Mouse (Mus musculus) heart, adult 9 months (tissue): ENCODE results near the gene Frzb.
"Not testable (repeated sequence)": the region's sequence is repeated elsewhere in the genome, so short reads cannot be mapped to it uniquely, and the experiment has no call there.

Experiments used
- DNase-seq, 2 experiments: peaks; one replicate each; pipeline ENCODE4 v3.0.0; 2022; ENCODE audit warnings: low spot score in 2 of 2

Gene Frzb

DNA sequence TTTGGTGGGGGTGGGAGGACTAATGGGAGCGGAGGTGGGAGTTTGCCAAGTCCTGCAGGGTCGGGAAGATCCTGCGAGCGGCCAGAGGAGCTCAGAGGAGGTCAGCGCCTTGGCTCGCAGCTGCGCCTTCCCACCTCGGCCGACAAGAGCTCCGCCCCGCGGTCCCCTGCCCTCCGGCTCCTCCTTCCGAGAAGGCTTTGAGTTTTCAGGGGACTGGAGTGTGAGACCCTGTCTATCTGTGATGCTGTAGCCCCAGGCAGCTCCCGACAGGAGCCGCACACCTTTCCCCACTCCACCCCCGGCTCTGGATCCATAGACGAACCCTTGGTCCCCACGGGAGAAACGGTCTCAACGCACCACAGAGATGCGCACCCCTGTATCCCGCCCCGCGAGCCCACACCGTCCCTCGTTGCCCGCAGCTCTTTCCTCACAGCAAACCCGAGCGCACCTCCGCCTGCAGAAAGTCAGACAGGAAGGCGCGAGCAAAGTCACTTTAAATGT, at the start of gene Frzb:
TSS of gene Frzb (minus strand) at position 335 of the 501 bp plus-strand sequence.
- peak; percentile 53 to 57 for DNase-seq

DNA sequence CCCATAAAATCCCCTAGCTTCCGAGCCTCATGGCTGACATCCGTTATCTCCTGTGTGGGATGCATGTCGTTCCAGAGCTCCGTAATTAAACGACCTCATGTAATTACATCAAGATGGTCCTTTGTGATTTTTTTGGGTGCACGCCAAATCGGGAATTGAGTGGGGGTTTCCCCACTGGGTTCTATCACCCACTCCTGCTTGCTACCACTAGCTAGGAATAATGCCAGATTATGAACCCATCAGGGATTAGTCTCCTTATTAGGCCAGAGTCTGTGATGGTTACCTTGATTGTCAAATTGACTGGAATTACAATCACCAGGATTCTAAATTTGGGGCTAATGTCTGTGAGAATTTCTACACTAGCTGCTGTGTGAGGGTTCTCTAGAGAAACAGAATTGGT, 47.9 kb upstream of the Frzb start:
- not testable (repeated sequence) for DNase-seq

DNA sequence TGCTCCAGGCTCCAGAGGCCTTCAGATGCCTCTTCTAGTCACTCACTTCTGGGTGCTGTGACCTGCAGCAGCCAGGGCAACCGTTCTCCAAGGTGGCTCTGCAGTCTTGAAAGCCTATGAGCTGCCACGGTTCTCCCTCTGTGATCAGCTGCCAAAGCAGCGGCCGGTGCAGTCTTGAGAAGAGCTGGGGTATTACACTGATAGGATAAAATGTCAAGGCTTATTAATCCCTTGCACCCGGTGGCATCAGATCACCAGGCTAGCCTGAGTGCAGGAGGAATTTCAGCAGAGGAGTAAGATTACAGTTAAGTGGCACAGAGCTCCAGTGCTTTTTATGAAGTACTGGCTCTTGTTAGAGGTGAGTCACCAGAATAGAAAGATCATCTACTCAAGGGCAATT, 39.4 kb upstream of the Frzb start:
- peak in 1 of 2 experiments; percentile 9 for DNase-seq

DNA sequence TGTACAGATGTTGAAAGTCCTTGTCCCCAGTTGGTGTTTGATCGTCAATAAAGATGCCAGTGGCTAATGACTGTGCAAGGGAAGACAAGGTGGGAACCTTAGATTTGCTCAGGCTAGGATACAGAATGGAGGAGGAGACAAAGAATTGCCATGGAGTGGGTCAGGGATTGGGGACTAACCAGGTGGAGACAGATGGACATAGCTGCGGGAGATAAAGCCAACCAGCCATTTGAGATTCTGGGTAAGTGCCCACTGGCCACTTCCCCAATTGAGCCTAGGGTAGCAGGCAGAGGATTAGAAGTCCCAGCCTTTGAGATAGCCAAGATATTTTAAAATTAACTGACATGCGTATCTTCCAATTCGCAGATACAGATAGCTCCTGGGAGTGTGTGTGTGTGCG, 37.5 kb upstream of the Frzb start:
- no peak for DNase-seq

DNA sequence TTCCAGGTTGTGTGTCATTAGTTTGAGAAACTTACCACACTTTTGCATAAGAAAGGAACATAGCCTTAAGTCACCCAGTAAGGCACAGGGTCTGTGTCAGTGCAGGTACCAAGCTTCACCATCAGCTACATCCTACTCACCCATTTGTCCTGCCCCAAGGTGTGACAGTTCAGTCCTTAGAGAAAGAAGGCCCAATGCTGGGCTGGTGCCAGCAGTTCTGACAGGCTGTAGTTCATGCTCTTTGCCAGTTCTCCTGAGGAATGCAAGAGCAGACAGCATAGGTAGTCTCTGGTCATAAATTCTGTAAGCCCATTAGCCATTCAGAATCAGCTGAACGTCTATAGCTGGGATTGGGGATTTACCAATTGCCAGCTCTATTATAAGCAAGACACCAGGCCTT, 28.4 kb upstream of the Frzb start:
- DNase-seq = no peak

DNA sequence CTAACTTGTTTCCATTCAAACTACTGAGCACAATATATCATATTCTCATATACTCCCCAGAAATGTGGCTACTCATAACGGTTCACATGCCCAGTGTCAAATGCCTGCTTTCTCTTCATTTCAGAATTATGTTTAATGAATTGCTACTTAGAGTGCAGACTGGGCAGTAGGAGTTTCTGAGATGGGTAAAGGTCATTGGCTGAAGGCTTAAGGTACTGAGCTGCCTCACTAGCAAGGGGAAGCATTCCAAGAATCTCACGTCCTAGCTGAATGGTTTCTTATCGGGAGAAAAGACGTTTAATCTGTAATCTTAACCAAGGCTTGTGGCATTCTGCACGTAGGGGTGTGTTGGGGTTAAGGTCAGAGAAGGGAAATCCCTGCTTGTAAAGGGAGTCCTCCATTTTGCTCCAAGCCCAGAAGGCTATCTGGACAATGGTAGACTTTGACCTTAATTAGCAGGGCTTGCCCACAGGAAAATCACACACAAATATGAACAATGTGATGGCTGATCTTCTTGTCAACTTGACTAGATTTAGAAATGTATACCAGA, 26.9 kb upstream of the Frzb start:
- no peak for DNase-seq

DNA sequence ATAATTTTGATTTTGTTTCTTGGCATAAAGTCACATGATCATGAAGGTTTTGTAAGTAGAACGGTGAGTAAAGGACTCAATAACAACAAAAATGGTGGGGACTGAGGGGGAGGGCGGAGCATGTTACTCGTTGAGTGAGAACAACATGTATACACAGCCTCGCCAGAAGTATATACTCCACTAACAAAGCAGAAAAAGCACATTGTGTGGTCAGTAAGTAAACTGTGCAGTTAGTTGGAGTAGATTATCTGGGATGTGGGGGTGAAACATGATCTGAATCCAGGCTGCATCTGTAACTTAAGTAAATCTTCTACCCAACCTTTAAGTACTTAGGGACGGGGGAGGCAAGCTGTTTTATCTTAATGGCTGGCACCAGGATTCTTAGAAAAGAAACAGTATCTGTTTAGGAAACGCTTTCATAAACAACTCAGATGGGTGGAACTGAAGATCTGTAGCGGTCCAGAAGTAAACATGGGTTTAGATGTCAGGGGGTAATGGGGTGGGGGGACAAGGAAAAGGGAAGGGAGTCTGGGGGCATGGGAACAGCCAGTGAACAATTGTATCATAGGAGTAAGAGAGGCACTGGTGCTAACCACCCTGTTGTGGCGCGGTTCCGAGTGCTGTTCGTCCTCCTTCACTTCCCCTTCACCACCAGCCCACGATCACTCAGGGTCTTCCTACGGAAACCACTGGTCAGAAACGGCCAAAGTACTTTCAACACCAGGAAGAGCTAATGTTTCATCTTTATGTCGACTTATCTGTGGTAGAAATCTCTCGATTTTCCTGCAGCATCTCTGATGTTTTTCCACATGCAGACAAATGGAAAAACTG, 18.8 kb upstream of the Frzb start:
- no peak for DNase-seq

DNA sequence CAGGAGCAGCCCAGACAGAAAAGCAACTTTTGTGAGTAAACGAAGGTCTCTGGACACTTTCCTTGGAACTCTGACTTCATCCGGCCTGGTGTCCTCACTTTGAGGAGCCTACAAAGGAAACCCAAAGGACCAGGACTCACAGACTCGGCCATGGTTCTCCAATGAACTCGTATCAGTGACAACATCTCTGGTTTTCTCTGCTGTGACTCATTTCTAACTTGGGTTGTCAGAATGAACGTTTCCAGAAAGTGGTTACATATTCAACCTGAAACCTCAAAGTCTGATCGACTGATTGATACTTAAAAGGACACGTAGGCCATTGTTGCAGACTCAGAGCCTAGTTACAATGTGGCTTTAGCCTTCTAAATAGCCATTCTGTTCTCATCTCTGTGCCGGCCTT, 14.4 kb upstream of the Frzb start:
- no peak for DNase-seq

DNA sequence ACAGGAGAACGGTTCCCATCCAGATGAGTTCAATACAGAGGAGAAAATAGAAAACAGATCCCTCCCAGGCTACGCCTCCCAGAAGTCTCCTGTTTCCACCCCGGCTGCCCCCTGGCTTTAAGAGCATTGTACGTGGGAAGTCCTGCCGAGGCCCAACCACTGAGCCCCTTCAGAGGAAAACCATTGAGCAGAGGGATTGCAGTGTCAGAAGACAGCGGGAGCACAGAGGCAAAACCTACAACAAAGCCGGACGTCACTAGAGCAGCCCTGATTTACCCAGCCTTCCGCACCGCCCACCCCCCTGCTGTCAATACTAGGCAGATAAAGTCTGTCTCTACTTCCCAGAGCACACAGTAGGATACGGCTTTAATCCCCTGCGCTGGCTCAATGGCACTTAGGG, 806 bp upstream of the Frzb start:
- peak; percentile 11 to 19 for DNase-seq

DNA sequence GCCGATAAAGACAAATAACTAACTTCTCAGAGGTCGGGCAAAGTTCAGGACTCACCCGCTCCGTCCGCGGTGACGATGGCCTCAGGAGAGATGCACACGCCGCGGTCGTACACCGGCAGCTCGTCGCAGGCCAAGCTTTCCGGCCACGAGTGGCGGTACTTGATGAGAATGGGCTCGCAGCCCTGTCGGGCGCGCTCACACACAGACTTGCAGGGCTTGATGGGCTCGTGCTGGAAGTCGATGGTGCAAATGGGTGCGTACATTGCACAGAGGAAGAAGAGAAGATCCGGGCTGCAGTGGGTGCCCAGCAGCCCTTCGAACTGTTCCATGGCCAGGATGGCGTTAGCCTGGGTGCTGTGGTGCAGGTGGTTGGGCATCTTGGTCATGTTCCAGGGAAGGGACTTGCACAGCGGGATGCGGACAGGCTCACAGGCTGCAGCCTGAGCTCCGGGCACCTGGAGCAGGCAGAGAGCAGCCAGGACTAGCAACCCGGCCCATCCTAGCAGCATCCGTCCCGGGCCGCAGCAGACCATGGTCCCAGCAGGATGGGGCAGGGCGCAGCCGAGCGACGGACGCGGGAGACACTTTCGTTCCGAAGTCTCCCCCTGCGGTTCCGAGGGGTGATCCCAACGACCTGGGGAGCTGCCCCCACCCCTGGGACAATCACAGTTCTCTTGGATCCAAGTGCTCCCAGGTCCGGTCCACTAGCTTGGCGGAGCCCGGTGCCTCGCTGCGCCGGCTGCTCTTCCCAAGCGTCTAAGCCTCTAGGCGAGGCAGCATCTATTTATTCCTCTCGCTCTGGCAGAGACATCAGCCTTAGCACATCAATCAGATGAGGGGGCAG, 895 bp downstream of the Frzb start:
- peak; percentile 19 to 21 for DNase-seq

DNA sequence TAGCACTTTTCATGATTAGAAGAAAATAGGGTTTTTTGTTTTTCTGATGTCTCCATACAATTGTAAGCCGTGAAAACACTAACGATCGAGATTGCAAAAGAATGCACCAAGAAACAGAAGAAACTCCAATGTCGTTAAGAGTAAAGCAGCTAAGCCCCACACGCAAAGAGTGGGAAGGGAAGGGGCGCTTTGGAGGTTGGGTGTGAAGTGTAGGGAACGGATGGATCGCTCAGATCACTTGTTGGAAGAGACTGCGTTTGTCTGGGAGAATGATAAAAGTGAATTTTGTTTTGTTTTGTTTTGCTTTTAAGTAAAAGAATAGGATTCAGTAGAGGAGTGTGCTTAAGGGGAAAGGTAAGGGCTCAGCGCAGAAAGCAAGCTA, 1.5 kb downstream of the Frzb start:
- DNase-seq = no peak

DNA sequence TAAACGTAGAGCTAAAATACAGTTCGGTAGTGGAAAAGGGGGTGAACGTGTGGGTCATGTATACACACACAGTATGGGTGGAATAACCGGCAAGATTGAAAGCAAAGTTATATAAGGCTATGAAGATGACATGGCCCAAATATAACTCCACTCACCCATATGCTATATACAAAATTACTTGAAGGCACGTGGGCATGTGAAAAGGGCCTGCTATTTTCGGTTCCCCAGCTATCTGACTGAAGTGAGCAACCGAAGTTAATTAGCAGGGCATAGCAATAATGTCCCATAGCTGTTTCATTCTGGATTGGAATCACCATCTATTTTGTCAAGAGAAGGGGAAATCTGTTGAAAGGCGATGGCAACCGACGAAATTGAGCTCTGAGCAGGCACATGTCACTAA, 1.9 kb downstream of the Frzb start:
- DNase-seq = no peak

DNA sequence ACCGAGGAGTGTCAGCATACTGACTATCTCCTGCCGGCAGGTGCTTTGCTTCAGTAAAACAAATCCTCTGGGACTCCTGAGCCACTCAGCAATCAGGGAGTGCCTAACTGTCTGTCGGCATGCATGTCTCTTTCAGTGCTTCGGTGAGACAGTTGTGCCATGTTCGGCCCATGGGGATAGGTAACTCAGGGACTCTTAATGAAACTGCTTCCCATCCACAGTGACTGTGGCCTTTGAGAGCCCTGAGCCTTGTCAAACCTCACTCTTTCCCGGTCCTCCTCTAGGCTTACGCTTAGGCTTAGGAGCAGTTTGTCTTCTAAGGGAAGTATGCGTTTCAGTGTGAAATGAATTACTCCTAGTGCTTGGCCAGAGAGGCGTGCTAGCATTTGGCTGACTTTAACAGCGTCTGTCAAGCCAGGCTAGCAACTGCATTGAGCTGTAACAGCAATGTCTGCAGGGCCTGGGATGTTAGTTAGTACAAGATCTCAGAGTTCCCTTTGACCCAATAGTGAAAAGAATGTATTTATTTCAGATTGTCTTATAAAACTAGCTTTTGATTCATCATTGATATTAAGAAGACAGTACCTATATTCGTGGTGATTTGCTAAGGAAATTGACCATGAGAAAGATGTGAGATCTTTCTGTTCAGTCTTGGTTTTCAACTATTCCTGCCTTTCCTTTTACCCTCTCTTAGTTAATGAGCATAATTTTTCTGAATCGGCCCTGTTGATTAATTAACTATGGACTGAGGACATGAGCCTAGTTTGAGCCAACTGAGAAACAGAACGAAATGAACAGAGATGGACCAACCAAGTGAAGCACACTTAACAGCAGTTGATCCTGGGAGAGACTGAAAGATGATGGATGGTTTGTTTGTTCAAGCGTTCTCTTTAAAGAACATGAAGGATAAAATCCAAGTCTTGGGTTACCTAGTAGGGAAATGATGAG, 2.7 kb downstream of the Frzb start:
- DNase-seq = no peak

DNA sequence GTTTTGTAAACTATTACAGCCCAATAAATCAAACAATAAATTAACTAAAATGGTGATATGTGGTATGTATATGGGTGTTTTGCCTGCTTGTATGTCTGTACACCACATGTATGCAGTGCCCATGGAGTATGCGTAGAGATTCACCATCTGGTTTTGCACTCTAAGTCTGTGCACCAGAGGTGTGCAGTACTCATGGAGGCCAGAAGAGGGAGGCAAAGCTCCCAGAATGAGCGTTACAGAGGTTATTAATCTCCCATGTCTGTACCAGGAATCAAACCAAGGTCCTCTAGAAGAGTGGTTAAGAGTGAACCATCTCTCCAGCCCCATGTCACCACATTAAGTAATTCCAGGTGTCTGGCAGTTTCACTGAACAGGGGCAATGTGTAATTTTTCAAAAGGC, 3.5 kb downstream of the Frzb start:
- no peak for DNase-seq

DNA sequence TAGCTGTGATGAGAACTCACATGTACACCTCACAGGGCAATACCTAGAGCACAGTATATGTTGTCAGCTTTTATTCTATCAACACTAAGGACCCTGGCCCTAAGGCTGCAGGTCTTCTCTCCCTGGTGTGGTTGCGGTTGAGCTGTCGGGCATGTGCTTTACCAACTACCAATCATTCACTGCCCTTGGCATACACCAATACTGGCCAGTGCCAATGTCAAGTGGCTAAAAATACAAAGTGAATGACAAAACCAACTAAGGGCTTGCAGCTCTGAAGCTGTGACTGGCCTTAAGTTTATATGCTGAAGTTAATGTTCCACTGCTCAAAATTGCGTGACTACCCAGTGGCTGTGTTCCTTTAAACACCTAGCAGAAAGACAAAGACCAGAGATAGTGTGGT, 6.0 kb downstream of the Frzb start:
- DNase-seq = no peak

DNA sequence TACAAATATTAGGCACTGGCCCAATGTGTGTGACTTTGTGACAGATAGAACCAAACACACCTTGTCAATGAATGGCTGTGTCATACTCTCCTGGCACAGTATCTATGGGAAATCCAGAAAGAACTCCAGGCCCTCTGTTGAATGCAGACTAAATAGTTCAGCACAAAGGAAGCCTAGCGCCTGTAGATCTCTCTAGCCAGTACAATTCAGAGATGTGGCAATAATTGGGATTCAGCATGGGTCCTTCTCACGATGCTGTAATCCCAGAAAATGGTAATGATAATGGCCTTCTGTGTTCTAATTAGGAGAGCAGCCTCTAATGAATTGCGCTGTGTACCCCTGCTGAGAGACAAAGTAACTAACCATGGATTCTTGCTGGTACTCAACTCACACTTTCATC, 8.6 kb downstream of the Frzb start:
- no peak for DNase-seq

DNA sequence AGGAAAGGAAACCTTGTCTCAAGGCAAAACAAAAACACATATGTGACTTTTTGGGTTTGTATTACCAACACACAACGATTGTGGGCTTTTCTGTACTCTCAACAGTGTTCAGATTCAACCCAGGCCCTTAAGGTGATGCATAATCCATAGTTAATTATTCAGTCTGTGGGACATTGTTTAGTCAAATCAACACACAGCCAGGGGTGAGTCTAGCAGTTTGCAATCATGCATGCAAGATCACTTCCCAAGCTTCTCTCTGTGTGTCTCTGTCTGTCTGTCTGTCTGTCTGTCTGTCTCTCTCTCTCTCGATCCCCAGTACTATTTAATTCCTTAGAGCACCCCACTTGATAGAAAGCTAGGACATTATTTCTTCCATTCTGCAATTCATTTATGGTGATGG, 10.0 kb downstream of the Frzb start:
- no peak for DNase-seq

DNA sequence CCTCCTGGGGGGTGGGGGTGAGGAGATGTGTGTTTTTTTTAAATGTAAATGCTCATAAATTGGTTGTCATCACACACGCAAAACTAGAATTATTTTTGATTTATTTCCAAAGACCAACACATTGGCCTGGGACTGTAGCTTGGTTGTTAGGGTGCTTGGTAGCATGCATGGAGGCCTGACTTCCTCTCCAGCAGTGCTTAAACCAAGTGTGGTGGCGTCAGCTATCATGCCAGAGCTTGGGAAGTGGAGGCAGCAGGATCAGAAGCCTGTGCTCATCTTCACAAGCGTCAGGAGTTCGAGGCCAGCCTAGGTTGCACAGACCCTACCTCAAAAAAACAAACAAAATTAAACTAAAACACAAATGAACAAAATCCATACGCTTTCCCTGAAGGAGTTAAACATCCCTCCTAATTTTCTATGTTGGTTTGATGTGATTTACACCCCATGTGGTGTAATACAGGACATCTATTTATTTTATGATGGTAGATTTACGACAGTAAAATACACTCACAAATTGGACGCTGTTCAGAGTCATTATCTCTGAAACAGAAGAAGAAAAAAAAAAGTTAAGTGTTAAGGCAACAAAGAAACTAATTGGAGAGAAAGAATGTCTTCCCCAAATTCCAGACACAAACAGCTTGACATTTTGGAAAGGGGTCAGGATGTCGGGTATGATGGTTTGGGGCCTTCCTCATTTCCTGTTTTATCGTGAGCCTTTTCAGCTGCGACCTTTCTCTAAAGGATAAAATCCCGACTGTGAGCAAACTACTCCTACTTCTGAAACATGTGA, 12.4 kb downstream of the Frzb start:
- peak in 1 of 2 experiments; percentile 26 for DNase-seq

DNA sequence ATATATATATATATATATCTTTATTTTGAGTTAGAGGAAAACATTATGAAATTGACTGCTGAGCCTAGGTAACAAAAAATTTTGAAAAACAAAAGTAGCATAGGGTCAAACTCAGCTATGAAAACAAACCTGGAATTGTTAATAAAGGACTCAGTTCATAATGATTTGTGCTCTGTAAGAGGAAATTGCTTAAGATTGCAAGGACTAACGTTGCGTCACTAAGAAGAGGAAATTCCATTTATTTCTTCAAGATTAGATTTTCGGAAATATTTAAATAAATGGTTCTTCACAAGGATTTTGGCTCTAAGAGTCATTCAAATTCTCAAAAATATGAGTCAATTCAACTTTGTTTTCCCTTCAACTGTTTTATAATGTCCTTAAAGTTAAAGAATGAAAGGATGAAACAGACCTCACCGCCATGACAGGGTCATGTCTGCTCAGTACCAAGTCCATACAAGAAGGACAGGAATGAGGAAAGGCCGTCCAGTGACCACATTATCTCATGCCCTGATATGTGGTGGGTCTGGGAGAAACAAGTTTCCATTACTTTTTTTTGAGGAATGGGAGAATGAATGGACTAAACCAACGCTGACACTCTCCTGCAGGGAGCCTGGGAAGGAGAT, 14.1 kb downstream of the Frzb start:
- DNase-seq = no peak
